Mouse (Mus musculus): ENCODE measurements around the gene Gm10306. TPM values are rescaled to one million over a fixed set of nuclear protein-coding genes. Genes with fewer than 3 reads are reported as not detected.

The Gm10306 gene
- polyA plus RNA-seq, 1 experiment from 2014 or later, result 0.34 TPM

DNA sequence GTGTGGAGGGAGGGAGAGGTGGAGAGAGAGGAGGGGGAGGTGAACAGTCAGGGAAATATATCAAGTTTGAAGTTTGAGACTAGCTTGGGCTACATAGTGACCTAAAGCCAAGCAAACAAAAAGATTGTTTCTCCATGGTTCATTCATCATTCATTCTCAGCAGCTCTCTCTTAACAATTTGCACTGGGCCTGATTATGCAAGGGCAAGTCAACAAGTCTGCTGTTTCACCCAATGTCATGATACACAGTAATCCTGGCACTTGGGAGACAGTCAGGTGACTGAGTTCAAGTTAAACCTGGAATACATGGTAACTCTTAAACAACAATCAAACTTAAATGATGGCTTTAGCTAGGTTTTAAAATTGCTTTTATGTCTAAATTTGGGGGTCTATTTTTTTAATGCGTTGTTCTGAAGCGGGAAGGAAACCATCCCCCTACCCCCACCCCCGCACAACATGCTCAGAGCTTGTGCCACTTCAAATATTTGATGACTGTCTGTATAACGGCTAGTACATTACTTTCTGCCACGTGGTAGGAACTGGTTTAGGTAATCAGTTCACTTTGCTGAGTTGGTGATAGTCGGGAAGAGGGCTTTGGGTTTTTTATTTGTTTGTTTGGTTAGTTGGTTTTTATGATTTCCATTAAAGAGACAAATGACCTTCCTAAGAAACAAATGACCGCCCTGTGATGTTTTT is 5.8 kb downstream of the Gm10306 start:
- H3K27ac ChIP-seq (ENCODE audit: low read depth), result peak overlapping the region; percentile 74
- H3K9ac ChIP-seq (replicated peaks), result no peak overlapping the region
- 0 out of 2 replicates have a peak, but pooled peaks cover 4% of the 10 kb centered on the region for H3K36me3 ChIP-seq (replicated peaks; ENCODE audit: insufficient read depth, low read length)
- no peak for TF ChIP-seq CTCF (IDR thresholded peaks at IDR 0.05; ENCODE audit: low read depth)
- 0 out of 2 replicates have a peak, but pooled peaks have one; percentile 34 for TF ChIP-seq EP300 (IDR thresholded peaks at IDR 0.05; ENCODE audit: low read depth)
- ATAC-seq, result peak; percentile 94
- WGBS (ENCODE audit: insufficient replicate concordance), result 61% methylated on average over 7 of the region's 7 CpGs
- H3K9me3 ChIP-seq (ENCODE audit: low read length), result no peaks in the 10 kb centered on the region
- H3K27me3 ChIP-seq (ENCODE audit: insufficient read depth, low read length), result no peaks in the 10 kb centered on the region
- DNase-seq, result peak; percentile 20
- H3K4me3 ChIP-seq (ENCODE audit: low read depth, low read length), result no peak overlapping the region
- peaks cover 13% of the 10 kb centered on the region for H3K4me1 ChIP-seq (ENCODE audit: insufficient read depth)
- H3K4me2 ChIP-seq (ENCODE audit: low read depth, low read length), result no peak overlapping the region

GRCm38 (mm10) chr4:94564297-94564696 is 8.0 kb downstream of the Gm10306 start:
- Histone ChIP-seq H3K27ac (ENCODE audit: low read depth) (no peak overlapping the region), H3K9ac (replicated peaks) (no peak overlapping the region), H3K4me2 (ENCODE audit: low read depth, low read length) (no peak overlapping the region), H3K4me1 (ENCODE audit: insufficient read depth) (peaks cover 10% of the 10 kb centered on the region), H3K27me3 (ENCODE audit: insufficient read depth, low read length) (no peaks in the 10 kb centered on the region), H3K4me3 (ENCODE audit: low read depth, low read length) (no peak overlapping the region), H3K36me3 (replicated peaks; ENCODE audit: insufficient read depth, low read length) (peaks cover 12% of the 10 kb centered on the region), H3K9me3 (ENCODE audit: low read length) (no peaks in the 10 kb centered on the region)
- no peak for DNase-seq
- no peak for ATAC-seq
- TF ChIP-seq CTCF (IDR thresholded peaks at IDR 0.05; ENCODE audit: low read depth) (no peak), EP300 (IDR thresholded peaks at IDR 0.05; ENCODE audit: low read depth) (no peak)

- H3K4me2 ChIP-seq (ENCODE audit: low read depth, low read length), result no peak overlapping the region
- H3K9me3 ChIP-seq (ENCODE audit: low read length), result no peaks in the 10 kb centered on the region
- H3K4me1 ChIP-seq (ENCODE audit: insufficient read depth), result no peaks in the 10 kb centered on the region
- H3K36me3 ChIP-seq (replicated peaks; ENCODE audit: insufficient read depth, low read length), result peaks cover 29% of the 10 kb centered on the region
- no peak overlapping the region for H3K4me3 ChIP-seq (ENCODE audit: low read depth, low read length)
- H3K27me3 ChIP-seq (ENCODE audit: insufficient read depth, low read length), result no peaks in the 10 kb centered on the region
- H3K27ac ChIP-seq (ENCODE audit: low read depth), result no peak overlapping the region
- H3K9ac ChIP-seq (replicated peaks), result no peak overlapping the region
- ATAC-seq, result no peak
- TF ChIP-seq EP300 (IDR thresholded peaks at IDR 0.05; ENCODE audit: low read depth) (no peak), CTCF (IDR thresholded peaks at IDR 0.05; ENCODE audit: low read depth) (no peak)
- DNase-seq, result no peak
- 92% methylated on average over 4 of the region's 4 CpGs for WGBS (ENCODE audit: insufficient replicate concordance)
Measured at GRCm38 (mm10) chr4:94572677-94573076, 16.3 kb downstream of the Gm10306 start.

DNA sequence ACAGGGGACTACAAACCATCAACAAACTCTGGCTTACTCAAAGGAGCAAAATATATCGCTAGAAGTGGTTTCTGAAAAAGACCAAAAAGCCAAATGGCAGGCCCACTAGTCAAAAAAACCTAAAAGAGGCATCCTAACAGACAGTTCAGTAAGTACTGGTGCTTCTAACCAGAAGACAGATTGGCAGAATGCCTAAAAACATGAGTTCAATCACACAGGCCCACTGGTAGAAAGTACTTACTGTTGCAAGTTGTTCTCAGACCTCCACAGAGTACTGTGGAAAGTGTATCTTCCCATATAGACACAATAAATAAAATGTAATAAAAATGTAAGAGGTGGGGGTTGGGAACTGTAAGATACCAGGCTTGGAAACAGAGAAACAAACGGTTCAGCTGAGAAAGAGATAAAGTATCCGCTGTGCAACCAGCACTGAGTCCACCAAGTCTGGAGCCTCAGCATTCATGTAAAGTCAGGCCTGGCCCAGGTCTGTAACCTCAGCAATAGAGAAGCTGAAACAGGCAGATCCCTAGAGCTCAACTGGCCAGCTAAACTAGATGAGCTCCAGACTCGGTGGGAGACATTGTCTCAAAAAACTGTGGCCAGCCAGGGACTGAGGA is 35.5 kb downstream of the Gm10306 start:
- Histone ChIP-seq H3K4me3 (ENCODE audit: low read depth, low read length) (no peak overlapping the region), H3K9ac (replicated peaks) (peak overlapping the region; percentile 16), H3K36me3 (replicated peaks; ENCODE audit: insufficient read depth, low read length) (peaks cover 3% of the 10 kb centered on the region; the same call in 1 of the 2 replicates), H3K4me1 (ENCODE audit: insufficient read depth) (peaks cover 12% of the 10 kb centered on the region), H3K27ac (ENCODE audit: low read depth) (peak overlapping the region; percentile 11; the same call in 1 of the 2 replicates), H3K4me2 (ENCODE audit: low read depth, low read length) (no peak overlapping the region), H3K9me3 (ENCODE audit: low read length) (no peaks in the 10 kb centered on the region), H3K27me3 (ENCODE audit: insufficient read depth, low read length) (no peaks in the 10 kb centered on the region)
- no peak for ATAC-seq
- TF ChIP-seq EP300 (IDR thresholded peaks at IDR 0.05; ENCODE audit: low read depth) (no peak), CTCF (IDR thresholded peaks at IDR 0.05; ENCODE audit: low read depth) (no peak)
- DNase-seq, result no peak
- 46% methylated on average over 4 of the region's 4 CpGs for WGBS (ENCODE audit: insufficient replicate concordance)

GRCm38 (mm10) chr4:94592709-94593108 is 36.4 kb downstream of the Gm10306 start:
- no peaks in the 10 kb centered on the region for H3K27me3 ChIP-seq (ENCODE audit: insufficient read depth, low read length)
- 0 out of 2 replicates have a peak, but pooled peaks cover 1% of the 10 kb centered on the region for H3K36me3 ChIP-seq (replicated peaks; ENCODE audit: insufficient read depth, low read length)
- no peaks in the 10 kb centered on the region for H3K9me3 ChIP-seq (ENCODE audit: low read length)
- ATAC-seq (no peak), DNase-seq (no peak)
- H3K4me3 ChIP-seq (ENCODE audit: low read depth, low read length), result no peak overlapping the region
- no peak overlapping the region for H3K9ac ChIP-seq (replicated peaks)
- TF ChIP-seq CTCF (IDR thresholded peaks at IDR 0.05; ENCODE audit: low read depth), result no peak
- no peak for TF ChIP-seq EP300 (IDR thresholded peaks at IDR 0.05; ENCODE audit: low read depth)
- H3K4me1 ChIP-seq (ENCODE audit: insufficient read depth), result peaks cover 12% of the 10 kb centered on the region
- H3K27ac ChIP-seq (ENCODE audit: low read depth), result no peak overlapping the region
- H3K4me2 ChIP-seq (ENCODE audit: low read depth, low read length), result no peak overlapping the region

- Histone ChIP-seq H3K27me3 (ENCODE audit: insufficient read depth, low read length) (no peaks in the 10 kb centered on the region), H3K9me3 (ENCODE audit: low read length) (no peaks in the 10 kb centered on the region), H3K36me3 (replicated peaks; ENCODE audit: insufficient read depth, low read length) (no peaks in the 10 kb centered on the region), H3K4me2 (ENCODE audit: low read depth, low read length) (peak overlapping the region; percentile 93; the same call in 1 of the 2 replicates), H3K27ac (ENCODE audit: low read depth) (no peak overlapping the region), H3K4me3 (ENCODE audit: low read depth, low read length) (no peak overlapping the region), H3K9ac (replicated peaks) (no peak overlapping the region), H3K4me1 (ENCODE audit: insufficient read depth) (peaks cover 6% of the 10 kb centered on the region)
- DNase-seq, result no peak
- WGBS (ENCODE audit: insufficient replicate concordance), result 75% methylated on average over 4 of the region's 4 CpGs
- no peak for ATAC-seq
- TF ChIP-seq EP300 (IDR thresholded peaks at IDR 0.05; ENCODE audit: low read depth), result no peak
- peak; percentile 37 for TF ChIP-seq CTCF (IDR thresholded peaks at IDR 0.05; ENCODE audit: low read depth)
Measured at GRCm38 (mm10) chr4:94601395-94601794, 45.0 kb downstream of the Gm10306 start.
